Mouse (Mus musculus): ENCODE results near the gene Arhgef18. TPM values are rescaled to one million over a fixed set of nuclear protein-coding genes. Genes with fewer than 3 reads are reported as not detected.

The Arhgef18 gene
- total RNA-seq, 2 experiments from 2014 or later, result 10.0 to 10.5 TPM

DNA sequence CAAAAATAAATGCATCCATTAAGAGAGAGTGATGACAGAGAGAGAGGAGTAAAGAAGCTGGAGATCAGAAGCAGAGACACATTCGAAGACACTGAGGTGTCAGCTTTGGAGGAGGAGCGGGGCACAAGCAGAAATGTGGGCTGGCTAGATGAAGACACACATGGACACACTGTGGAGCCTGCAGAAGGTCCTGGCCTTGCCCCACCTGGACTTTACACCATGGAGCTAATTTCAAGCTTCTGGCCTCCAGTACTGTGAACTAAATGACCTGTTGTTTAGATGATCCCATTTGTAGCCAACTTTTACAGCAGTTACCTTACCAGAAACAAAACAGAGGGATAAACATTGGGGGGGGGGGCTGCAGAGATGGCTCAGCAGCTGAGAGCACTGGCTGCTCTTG is 70.4 kb downstream of the Arhgef18 start:
- DNase-seq, result no peak

DNA sequence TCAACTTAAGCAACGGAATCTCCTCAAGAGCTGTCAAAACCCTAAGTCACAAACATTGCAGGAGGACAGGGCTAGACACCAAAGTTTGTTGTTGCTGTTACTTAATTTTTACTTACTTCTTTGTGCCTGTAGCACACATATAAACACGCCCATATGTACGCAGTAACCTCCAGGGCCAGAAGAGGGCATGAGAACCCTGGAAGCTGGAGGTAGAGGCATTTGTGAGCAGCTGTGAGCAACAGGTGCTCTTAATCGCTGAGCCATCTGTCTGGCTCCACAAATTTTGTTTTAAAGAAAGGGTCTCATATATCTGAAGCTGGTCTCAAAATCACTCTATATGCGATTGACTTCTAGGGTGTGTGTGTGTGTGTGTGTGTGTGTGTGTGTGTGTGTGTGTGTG is 71.5 kb downstream of the Arhgef18 start:
- DNase-seq, result no peak

DNA sequence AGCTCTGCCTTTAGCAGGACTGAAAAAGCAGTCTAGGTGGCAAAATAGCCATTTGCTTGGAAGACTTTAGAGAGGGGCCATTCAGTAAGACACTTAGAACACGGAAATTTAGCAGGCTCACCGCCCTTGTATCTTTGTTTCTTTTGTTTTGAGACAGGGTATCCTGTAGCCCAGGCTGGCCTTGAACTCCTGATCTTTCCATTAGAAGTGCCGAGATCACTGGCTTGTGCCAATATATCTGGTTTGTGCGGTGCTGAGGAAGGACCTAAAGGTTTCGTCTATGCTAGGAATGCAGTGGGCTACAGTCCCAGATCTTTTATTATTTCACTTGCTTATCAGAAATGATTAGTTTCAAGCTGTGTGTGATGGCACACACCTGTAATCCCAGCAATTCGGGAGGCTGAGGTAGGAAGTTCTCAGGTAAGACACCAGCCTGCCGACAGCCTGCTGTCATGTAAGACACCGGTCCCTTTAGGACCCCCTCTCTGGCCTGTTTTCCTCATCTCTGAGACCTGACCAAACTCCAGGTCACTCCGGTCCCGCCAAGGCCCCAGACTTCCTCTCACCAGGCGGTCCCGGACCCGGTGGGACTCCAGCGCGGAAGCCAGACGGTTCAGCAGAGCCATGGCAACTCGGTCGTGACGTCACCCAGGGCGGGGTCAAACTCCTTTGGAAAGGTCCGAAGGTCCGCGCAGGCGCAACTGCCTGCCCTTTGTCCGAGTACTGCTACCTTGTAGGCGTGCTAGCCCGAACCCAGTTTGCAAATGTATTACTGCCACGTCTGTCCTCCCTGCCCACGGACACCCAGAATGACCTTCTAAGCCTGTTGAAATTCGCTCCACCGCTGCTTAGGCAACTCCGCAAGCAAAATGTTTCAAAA is 74.4 kb downstream of the Arhgef18 start, which contains the start of gene Pex11g:
Gene Pex11g, minus strand, starts transcription at position 675 of the 880 bp plus-strand sequence.
- DNase-seq, result peak; percentile 94

DNA sequence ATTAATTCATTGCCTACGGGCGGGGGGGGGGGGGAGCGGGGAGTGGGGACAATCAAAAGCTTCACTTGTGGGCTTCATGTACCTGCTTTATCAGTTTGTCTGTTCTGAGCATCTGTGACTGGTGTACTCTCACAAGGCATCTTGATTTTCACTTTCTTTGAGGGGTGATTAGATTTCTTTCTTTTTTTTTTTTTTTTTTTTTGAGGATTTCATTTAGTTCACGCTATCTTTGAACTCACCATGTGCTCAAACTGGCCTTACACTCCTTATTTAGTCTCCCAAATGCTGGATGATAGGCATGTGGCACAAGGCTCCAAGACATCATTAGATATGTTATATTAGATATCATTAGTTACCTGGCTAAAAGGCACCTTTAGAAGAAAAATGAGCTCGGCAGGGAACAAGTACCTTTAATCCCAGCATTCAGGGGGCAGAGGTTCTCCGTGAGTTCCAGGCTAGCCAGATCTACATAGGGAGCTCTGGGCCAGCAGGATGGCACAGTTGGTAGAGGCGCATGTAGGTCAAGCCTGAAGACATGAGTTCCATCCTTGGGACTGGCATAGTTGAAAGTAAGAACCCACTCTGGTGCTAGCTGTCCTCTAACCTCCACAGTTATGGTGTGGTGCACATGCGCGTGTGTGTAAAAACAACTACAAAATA is 75.2 kb downstream of the Arhgef18 start:
- no peak for DNase-seq

DNA sequence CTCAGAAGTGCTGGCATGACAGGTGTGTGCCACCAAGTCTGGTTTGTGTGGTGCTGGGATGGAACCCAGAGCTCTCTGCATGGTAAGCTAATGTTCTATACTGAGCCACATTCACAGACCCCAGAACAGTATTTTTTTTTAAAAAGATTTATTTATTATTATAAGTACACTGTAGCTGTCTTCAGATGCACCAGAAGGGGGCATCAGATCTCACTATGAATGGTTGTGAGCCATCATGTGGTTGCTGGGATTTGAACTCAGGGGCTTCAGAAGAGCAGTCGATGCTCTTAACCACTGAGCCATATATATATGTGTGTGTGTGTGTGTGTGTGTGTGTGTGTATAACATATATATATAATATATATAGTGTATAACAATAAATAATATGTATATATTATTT is 76.0 kb downstream of the Arhgef18 start:
- no peak for DNase-seq

DNA sequence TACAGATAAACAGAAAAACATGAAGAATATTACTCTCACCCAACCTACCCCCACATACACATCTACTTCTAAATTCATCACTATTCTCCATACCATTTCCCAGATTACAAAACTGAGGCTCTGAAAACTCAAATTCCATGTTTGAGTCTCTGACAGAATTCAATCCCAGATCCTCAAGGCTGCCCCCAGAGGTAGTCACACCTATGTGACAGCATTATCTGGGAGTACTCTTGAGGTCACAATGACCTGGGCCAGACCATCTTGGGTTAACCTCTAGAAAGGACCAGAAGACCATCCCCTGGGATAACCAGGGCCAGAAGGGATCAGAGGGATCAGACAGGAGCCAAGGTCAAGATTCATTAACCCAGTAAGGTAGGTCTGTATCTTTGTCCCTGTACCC is 77.8 kb downstream of the Arhgef18 start, which contains the start of gene Tex45:
Gene Tex45, plus strand, starts transcription at position 301 of the 400 bp plus-strand sequence.
- no peak for DNase-seq

DNA sequence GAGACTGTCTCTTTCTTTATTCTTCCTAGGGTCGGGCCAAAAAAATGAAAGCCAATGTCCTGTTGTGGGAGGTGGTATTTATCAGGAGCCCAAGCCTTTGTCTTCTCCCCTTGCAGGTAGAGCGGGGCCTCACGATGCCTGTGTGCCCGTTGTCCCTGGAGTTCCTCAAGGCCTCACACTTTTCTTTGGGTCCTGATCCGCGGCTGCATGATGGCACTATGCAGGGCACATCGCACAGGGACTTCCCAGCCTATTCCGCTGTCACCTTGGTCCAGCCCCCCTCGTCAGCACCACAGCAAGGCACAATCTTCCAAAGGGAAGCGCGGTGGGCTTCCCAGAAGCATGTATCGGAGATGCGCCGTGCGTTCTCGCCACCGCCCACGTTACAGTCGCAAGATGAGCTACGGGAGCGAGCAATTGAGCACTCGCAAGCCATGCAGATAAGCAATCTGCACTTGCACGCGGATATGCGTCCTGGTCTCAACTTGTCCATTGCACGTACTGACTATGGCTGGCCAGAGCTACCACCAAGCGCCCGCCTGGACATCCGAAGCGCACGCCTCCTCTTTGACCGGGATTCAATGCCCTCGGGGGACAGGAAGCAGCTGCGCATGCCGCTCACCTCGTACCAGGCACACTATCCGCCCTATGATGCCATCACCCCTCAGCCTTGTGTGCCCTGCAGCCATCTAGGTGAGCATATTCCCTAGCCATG is 83.1 kb downstream of the Arhgef18 start:
- no peak for DNase-seq

DNA sequence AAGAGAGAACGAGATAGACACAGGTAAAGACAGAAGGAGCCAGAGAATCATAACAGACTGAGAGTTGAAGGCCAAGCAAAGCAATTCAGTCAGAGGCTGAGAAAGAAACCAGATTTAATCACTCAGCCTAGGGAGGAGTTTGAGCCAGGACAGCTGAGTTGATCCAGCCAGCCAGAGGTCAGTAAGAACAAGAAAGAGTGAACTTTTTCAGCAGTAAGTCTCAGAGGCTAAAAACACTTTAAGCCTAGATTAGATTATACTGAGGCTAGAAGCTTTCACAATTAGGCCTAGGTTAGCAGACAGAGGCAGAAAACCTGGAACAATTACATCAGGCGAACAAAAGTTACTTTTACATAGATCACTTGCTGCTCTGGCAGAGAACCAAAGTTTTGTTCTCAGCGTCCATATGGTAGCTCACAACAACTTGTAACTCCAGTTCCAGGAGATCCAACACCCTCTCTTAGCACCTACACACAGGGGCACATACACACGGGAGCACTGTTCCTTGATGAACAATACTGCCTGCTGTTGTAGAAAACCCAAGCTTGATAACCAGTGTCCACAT is 87.5 kb downstream of the Arhgef18 start:
- no peak for DNase-seq

DNA sequence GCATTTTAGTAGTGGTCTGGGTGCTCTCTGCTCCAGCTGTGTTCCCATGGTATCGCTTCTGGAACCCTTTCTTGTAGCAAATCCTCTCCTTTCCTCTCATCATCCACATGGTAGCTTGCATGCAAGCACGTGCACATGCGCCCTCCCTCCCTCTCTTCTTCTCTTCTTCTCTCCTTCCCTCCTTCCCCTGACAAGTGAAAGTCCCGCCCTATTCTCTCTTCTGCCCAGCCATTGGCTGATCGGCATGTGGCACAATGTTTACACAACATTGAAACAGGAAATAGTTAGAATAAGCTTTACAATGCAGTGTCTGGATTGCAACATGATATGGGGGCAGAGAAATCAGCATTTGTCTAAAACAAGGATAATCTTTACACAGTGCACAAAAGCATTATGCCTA is 88.8 kb downstream of the Arhgef18 start:
- no peak for DNase-seq

DNA sequence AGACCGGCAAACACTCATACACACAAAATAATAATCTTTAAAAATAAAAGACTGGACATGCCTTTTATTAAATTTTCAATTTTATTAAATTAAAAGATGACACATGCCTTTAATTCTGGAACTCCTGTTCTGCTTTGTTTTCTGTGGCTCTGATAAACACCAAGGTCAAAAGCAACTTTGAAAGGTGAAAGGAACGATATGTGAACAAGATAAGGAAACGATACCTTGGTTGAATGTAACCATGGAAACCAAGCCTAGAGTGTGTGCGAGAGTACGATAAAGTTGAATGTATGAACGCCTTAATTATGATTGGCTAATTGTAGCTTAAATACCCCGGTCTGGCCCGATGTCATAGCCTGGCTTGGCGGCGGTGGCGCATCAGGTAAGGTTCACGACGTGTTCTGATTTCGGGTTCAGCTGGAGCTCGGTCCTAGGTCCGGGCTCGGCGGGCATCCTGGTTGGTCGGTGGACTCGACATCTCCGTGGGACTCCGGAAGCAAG is 89.5 kb downstream of the Arhgef18 start:
- no peak for DNase-seq

DNA sequence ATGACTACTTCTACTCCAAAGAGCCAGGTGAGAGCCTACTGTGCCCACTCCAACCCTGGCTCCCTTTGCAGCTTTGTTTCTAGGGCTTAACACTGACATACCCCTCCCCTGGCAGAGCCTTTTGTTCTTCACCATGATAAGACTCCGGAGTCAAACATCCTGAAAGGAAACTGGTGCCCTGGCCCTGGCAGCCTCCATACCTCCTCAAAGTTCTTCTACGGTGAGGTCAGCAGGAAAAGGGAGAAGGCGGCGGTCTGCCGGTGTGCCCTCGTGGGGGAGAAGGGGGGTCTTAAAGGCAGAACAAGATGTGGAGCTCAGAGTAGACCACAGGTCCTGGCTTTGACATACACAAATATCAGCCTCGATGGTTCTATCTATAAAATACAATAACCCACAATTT is 90.7 kb downstream of the Arhgef18 start:
- DNase-seq, result no peak

DNA sequence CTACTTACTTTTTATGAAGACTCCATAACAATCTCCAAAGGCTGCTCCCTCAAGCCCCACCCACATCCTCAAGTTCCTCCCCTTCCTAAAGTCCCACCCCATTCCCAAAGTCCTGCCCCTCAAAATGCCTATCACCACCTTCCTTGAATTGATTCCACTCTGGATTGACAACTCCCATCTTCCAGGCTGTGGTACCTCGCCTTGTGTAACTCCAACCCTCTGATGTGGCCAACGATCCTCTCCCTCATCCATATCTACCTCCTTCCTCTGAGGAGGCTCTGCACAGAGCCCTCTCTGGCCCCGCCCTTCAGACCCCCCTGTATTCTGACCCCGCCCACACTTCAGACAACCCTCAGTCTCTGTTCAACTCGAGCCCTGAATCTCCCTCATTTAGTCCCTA is 92.4 kb downstream of the Arhgef18 start:
- no peak for DNase-seq

DNA sequence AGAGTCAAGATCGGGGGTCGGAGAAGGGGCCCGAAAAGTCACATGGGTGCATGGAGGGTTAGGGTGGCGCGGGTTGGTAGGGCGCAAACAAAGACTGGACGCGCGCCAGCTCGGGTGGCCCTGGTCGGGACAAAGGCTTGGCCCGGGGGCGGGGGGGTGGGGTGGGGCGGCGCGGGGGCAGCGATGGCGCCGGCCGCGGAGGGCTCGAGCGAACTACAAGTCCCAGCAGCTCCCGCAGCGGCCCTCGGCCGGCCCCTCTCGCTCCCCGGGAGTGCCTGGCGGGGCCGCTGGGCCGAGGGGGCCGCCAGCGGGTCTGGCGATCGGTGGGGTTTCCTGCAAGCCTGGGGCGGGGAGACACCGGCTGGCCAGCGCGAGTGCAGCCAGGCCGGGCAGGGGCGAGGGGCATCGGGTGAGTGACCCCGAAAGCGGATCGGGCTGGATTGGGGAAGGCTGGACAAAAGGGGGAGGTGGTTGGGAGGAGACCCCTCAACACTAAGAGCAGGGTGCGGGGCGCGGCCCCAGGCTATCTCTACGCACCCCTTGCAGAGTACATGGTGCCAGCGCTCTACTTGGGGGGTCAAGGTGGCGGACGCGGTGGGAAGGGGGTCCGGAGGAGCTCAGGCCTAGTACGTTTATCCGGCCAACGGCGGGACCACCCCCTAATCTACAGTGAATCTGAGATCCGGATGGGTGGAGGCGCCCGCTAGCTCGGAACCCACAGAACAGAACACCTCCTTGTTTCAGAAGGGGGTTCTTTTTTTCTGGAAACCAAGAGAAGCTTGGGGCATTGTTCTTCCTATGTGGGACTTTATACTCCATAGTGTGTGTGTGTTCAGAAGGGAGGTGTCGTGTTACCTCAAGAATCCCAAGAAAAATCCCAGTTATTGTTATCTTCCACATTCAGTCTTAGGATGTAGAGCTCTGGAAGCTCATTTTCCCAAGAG is 100.4 kb downstream of the Arhgef18 start, which contains the start of gene Zfp358:
Gene Zfp358, plus strand, starts transcription at position 238 of the 944 bp plus-strand sequence.
- peak; percentile 80 for DNase-seq

DNA sequence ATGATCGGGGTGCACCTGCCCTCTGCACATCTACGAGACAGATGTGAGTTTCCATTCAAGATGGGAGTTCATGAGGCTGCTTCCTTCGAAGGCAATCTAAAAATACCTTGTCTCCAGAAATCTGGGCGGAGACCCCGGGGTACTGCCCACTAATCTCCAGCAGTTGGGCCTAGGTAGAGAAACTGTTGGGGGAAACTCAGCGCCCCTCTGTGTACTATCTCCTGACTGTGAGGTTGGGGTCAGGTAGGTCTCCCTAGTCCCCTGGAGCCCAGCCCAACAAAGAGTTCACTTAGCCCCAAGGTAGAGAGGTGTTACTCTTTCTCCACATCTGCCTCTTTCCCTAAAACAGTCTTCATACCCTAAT is 101.0 kb downstream of the Arhgef18 start:
- DNase-seq, result no peak

DNA sequence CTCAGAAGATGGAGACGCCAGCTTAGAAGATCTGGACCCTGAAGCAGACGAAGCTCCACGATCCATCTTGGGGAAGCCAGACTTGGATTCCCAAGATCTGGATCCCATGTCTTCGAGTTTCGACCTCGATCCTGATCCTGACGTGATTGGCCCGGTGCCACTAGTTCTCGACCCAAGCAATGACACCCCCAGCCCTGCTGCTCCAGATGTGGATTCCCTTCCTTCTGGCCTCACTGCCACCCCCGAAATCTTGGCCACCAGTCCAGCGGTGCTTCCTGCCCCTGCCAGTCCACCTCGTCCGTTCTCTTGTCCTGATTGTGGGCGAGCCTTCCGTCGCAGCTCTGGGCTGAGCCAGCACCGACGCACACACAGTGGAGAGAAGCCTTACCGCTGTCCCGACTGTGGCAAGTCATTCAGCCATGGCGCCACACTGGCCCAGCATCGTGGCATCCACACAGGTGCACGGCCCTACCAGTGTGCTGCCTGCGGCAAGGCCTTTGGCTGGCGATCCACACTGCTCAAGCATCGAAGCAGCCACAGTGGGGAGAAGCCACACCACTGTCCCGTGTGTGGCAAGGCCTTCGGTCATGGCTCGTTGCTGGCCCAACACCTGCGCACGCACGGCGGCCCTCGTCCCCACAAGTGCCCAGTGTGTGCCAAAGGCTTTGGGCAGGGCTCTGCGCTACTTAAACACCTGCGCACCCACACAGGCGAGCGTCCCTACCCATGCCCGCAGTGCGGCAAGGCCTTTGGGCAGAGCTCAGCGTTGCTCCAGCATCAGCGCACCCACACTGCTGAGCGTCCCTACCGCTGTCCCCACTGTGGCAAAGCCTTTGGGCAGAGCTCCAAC is 103.0 kb downstream of the Arhgef18 start:
- DNase-seq, result no peak

DNA sequence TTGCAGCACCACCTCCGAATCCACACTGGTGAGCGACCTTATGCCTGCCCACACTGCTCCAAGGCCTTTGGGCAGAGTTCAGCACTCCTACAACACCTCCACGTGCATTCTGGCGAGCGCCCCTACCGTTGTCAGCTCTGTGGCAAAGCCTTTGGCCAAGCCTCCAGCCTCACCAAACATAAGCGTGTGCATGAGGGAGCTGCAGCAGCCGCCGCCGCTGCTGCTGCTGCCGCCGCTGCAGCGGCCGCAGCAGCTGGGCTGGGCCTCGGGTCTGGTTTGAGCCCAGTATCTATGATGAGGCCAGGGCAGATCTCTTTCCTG is 103.6 kb downstream of the Arhgef18 start:
- no peak for DNase-seq

DNA sequence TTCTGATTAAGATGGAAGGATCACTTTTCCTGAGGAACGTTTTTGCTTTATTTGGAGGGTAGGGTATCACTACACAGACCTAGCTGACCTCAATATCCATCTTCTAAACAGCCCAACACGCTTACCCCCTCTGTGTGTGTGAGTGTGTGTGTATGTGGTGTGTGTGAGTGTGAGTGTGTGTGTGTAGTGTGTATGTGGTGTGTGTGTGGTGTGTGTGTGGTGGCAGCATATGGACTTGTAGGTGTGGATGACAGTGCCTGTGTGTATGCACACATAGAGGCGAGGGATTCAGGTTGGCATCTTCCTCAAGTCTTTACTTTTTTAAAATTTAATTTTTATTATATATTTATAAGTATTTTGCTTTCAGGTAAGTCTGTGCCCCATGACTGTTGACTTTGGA is 105.8 kb downstream of the Arhgef18 start:
- no peak for DNase-seq

DNA sequence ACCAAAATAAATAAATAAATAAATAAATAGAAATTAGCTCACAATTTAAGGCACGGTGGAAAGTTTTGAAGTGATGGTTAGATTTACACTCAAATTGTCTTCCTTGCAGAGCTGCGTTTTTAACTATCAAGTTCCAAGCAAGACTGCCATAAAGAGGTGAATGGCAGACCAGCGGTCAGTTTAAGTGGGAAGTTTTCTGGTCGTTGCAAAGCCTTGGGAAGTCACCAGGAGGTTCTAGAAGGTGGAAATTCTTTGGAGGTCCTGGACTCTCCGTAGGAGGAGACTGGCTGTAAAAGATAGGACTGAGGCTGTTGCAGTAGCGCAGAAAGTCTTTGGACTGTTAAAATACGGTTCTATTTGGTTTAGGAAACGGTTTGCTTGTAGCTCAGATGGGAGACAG is 106.9 kb downstream of the Arhgef18 start:
- no peak for DNase-seq

DNA sequence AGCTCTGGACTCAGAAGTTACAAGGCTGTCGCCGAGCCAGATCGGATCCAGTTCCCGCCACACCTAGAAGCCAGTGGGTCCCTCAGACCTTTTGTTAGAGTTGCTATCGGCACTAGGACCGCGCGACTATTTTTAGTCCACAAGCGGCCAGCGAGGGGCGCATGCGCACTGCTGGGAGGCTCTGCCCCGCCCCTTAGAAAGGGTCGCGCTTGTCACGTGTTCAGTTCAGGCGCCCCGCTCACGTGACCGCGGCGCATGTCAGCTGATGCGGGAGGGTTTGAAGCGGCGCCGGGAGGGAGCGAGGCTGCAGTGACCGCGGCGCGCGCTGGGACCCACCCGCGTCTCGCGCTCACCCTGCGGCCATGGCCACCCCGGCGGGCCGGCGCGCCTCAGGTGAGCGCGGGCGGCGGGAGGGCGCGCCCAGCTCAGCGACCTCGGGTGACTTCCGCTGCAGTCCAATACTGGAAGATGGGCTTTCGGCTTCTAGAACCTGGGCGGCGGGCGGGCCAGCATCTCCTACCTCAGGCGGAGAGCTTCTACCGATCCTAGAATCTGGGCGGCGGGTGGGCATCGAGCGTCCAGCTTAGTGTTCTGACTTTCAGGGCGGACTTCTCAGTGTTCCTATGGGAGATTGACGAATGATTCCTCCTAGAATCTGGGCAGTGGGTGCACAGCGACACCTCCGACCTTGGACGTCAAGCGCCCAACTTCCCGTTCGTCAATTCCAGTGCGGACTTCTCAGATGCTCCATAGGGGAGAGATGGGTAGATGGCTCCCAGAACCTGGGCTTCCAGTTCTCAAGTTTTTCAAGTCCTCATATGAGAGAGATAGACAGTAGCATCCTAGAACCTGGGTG is 107.7 kb downstream of the Arhgef18 start, which contains the start of gene Mcoln1:
Gene Mcoln1, plus strand, starts transcription at position 223 of the 856 bp plus-strand sequence.
- peak; percentile 97 for DNase-seq

All from gastrocnemius, postnatal 25 days (tissue).